Mouse (Mus musculus): ENCODE measurements around the gene Slc36a2. TPM values are rescaled to one million over a fixed set of nuclear protein-coding genes. Genes with fewer than 3 reads are reported as not detected.

Slc36a2 gene
- polyA plus RNA-seq, 1 experiment from 2014 or later, result 0.70 TPM

DNA sequence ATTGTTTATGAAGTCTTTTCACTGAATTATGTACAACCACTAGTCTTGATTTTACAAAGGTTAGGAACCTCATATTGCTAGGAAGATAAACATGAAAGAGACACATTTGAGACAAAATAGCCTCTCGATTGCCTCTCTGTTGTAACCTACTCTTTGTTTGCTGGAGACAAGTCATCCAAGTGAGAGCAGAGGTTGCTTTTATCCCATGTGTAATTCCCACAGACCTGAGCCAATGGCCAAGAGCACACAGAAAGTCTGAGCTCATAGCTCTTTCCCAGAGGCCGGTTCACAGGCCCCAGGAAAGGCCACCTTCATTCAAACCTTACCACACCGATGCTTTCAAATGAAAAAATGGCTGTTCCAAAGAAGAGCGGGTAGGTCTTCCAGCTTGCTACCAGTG, 16.4 kb downstream of the Slc36a2 start:
- Histone ChIP-seq H3K4me2 (ENCODE audit: low read depth, low read length) (no peak overlapping the region), H3K27ac (ENCODE audit: low read length) (no peak overlapping the region), H3K27me3 (replicated peaks; ENCODE audit: control insufficient read depth, insufficient read depth, low read length) (no peaks in the 10 kb centered on the region), H3K4me1 (ENCODE audit: control insufficient read depth, insufficient read depth, low read length) (no peaks in the 10 kb centered on the region), H3K36me3 (ENCODE audit: control insufficient read depth, insufficient read depth, low read length) (no peaks in the 10 kb centered on the region), H3K4me3 (ENCODE audit: low read length) (no peak overlapping the region), H3K9me3 (ENCODE audit: control insufficient read depth, low read length) (no peaks in the 10 kb centered on the region), H3K9ac (ENCODE audit: low read depth, low read length) (no peak overlapping the region)
- ATAC-seq, result no peak
- WGBS, result 83% methylated on average over 4 of the region's 4 CpGs

GRCm38 (mm10) chr11:55165748-55166147, 19.1 kb downstream of the Slc36a2 start:
- Histone ChIP-seq H3K27ac (ENCODE audit: low read length) (no peak overlapping the region), H3K9ac (ENCODE audit: low read depth, low read length) (no peak overlapping the region), H3K36me3 (ENCODE audit: control insufficient read depth, insufficient read depth, low read length) (no peaks in the 10 kb centered on the region), H3K27me3 (replicated peaks; ENCODE audit: control insufficient read depth, insufficient read depth, low read length) (no peaks in the 10 kb centered on the region), H3K4me2 (ENCODE audit: low read depth, low read length) (no peak overlapping the region), H3K9me3 (ENCODE audit: control insufficient read depth, low read length) (no peaks in the 10 kb centered on the region), H3K4me3 (ENCODE audit: low read length) (no peak overlapping the region), H3K4me1 (ENCODE audit: control insufficient read depth, insufficient read depth, low read length) (no peaks in the 10 kb centered on the region)
- 90% methylated on average over 7 of the region's 7 CpGs for WGBS
- ATAC-seq, result no peak

DNA sequence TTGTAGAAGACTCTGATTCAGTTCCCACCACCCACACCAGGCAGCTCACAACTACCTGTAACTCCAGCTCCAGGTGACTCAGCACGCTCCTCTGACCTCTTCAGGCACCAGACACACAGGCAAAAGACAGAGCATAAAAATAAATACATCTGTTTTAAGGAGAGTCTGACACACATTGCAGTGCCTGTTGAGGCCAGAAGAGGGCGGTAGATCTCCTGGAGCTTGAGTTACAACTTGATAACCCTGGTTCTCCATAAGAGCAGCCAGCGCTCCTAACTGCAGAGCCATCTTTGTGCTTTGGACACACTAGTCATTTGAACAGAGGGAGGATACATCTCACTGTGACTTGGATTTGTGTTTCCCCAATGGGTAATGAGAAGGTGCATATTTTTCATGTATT, 20.2 kb downstream of the Slc36a2 start:
- WGBS, result 48% methylated on average over 3 of the region's 3 CpGs
- H3K4me2 ChIP-seq (ENCODE audit: low read depth, low read length), result no peak overlapping the region
- no peaks in the 10 kb centered on the region for H3K27me3 ChIP-seq (replicated peaks; ENCODE audit: control insufficient read depth, insufficient read depth, low read length)
- no peak overlapping the region for H3K9ac ChIP-seq (ENCODE audit: low read depth, low read length)
- no peaks in the 10 kb centered on the region for H3K4me1 ChIP-seq (ENCODE audit: control insufficient read depth, insufficient read depth, low read length)
- no peak overlapping the region for H3K4me3 ChIP-seq (ENCODE audit: low read length)
- no peak overlapping the region for H3K27ac ChIP-seq (ENCODE audit: low read length)
- no peaks in the 10 kb centered on the region for H3K9me3 ChIP-seq (ENCODE audit: control insufficient read depth, low read length)
- ATAC-seq, result no peak
- no peaks in the 10 kb centered on the region for H3K36me3 ChIP-seq (ENCODE audit: control insufficient read depth, insufficient read depth, low read length)

- H3K4me2 ChIP-seq (ENCODE audit: low read depth, low read length), result no peak overlapping the region
- no peaks in the 10 kb centered on the region for H3K36me3 ChIP-seq (ENCODE audit: control insufficient read depth, insufficient read depth, low read length)
- no peak overlapping the region for H3K9ac ChIP-seq (ENCODE audit: low read depth, low read length)
- H3K4me1 ChIP-seq (ENCODE audit: control insufficient read depth, insufficient read depth, low read length), result no peaks in the 10 kb centered on the region
- ATAC-seq, result no peak
- WGBS, result 53% methylated on average over 9 of the region's 9 CpGs
- H3K27me3 ChIP-seq (replicated peaks; ENCODE audit: control insufficient read depth, insufficient read depth, low read length), result no peaks in the 10 kb centered on the region
- no peaks in the 10 kb centered on the region for H3K9me3 ChIP-seq (ENCODE audit: control insufficient read depth, low read length)
- no peak overlapping the region for H3K4me3 ChIP-seq (ENCODE audit: low read length)
- no peak overlapping the region for H3K27ac ChIP-seq (ENCODE audit: low read length)
Measured at GRCm38 (mm10) chr11:55162670-55163069, 22.2 kb downstream of the Slc36a2 start.

DNA sequence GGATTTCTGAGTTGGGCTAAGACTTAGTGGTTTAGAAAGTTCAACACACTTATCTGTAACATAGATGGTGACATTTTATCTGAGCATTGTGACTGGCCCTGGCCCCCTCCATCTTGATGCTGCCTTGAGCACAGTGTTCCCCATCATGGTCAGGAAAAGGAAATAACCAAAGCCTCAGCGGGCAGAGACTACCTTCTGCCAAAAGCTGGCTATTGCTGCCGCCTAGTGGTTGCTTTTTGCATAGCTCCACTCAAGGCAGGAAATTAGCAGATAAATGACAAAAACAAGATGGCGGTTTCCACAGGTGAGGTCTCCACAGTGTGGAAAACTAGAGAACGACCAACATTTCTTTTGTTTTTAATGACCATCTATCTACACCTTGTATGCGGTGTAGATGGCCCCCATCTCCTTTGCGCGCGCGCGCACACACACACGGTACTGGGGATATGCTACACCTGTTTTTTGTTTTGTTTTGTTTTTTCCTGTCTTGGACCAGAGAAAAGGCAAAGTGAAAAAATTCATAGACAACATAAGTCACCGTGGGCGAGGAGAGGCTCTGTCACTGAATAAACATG, 26.0 kb downstream of the Slc36a2 start:
- Histone ChIP-seq H3K27ac (ENCODE audit: low read length) (no peak overlapping the region), H3K4me1 (ENCODE audit: control insufficient read depth, insufficient read depth, low read length) (no peaks in the 10 kb centered on the region), H3K9me3 (ENCODE audit: control insufficient read depth, low read length) (no peaks in the 10 kb centered on the region), H3K9ac (ENCODE audit: low read depth, low read length) (no peak overlapping the region), H3K27me3 (replicated peaks; ENCODE audit: control insufficient read depth, insufficient read depth, low read length) (no peaks in the 10 kb centered on the region), H3K4me2 (ENCODE audit: low read depth, low read length) (no peak overlapping the region), H3K36me3 (ENCODE audit: control insufficient read depth, insufficient read depth, low read length) (no peaks in the 10 kb centered on the region), H3K4me3 (ENCODE audit: low read length) (no peak overlapping the region)
- ATAC-seq, result no peak
- 56% methylated on average over 13 of the region's 13 CpGs for WGBS

- Histone ChIP-seq H3K9me3 (ENCODE audit: control insufficient read depth, low read length) (no peaks in the 10 kb centered on the region), H3K27ac (ENCODE audit: low read length) (no peak overlapping the region), H3K4me3 (ENCODE audit: low read length) (no peak overlapping the region), H3K36me3 (ENCODE audit: control insufficient read depth, insufficient read depth, low read length) (no peaks in the 10 kb centered on the region), H3K4me2 (ENCODE audit: low read depth, low read length) (no peak overlapping the region), H3K9ac (ENCODE audit: low read depth, low read length) (no peak overlapping the region), H3K27me3 (replicated peaks; ENCODE audit: control insufficient read depth, insufficient read depth, low read length) (no peaks in the 10 kb centered on the region), H3K4me1 (ENCODE audit: control insufficient read depth, insufficient read depth, low read length) (no peaks in the 10 kb centered on the region)
- 67% methylated on average over 6 of the region's 6 CpGs for WGBS
- ATAC-seq, result no peak
Measured at GRCm38 (mm10) chr11:55155070-55155421, 29.8 kb downstream of the Slc36a2 start.

DNA sequence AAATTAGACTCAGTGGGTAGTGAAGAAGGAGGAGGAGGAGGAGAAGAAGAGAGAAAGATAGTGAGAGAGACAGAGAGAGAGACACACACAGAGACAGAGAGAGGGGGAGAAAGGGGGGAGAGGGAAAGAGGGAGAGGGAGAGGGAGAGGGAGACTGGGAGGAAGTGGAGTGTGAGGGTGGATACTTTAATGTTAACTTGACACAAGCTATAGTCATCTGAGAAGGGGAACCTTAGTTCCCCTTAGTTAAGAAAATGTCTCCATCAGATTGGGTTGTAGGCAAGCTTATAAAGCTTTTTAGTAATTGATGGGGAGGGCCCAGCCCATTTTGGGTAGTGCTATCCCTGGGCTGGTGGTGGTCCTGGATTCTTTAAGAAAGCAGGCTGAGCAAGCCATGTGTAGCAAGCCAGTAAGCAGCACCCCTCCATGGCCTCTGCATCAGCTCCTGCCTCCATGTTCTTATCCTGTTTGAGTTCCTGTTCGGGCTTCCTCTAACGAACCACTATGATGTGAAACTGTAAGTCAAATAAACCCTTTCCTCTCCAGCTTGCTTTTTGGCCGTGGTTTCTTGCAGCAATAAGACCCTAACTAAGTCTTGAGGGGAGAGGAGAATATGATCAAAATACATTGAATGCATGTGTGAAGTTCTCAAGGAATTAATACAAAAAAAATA, 30.3 kb downstream of the Slc36a2 start:
- no peak overlapping the region for H3K4me2 ChIP-seq (ENCODE audit: low read depth, low read length)
- no peaks in the 10 kb centered on the region for H3K27me3 ChIP-seq (replicated peaks; ENCODE audit: control insufficient read depth, insufficient read depth, low read length)
- no peak overlapping the region for H3K9ac ChIP-seq (ENCODE audit: low read depth, low read length)
- 47% methylated on average over 3 of the region's 3 CpGs for WGBS
- H3K4me3 ChIP-seq (ENCODE audit: low read length), result no peak overlapping the region
- no peaks in the 10 kb centered on the region for H3K36me3 ChIP-seq (ENCODE audit: control insufficient read depth, insufficient read depth, low read length)
- H3K4me1 ChIP-seq (ENCODE audit: control insufficient read depth, insufficient read depth, low read length), result no peaks in the 10 kb centered on the region
- no peak for ATAC-seq
- no peak overlapping the region for H3K27ac ChIP-seq (ENCODE audit: low read length)
- no peaks in the 10 kb centered on the region for H3K9me3 ChIP-seq (ENCODE audit: control insufficient read depth, low read length)

- no peaks in the 10 kb centered on the region for H3K9me3 ChIP-seq (ENCODE audit: control insufficient read depth, low read length)
- H3K9ac ChIP-seq (ENCODE audit: low read depth, low read length), result no peak within 1 kb of the TSS
- ATAC-seq, result no peak
- H3K4me3 ChIP-seq (ENCODE audit: low read length), result no peak within 1 kb of the TSS
- H3K4me1 ChIP-seq (ENCODE audit: control insufficient read depth, insufficient read depth, low read length), result no peaks in the 10 kb centered on the region
- 82% methylated on average over 3 of the region's 3 CpGs for WGBS
- no peak within 1 kb of the TSS for H3K27ac ChIP-seq (ENCODE audit: low read length)
- H3K36me3 ChIP-seq (ENCODE audit: control insufficient read depth, insufficient read depth, low read length), result no peaks in the 10 kb centered on the region
- H3K27me3 ChIP-seq (replicated peaks; ENCODE audit: control insufficient read depth, insufficient read depth, low read length), result no peaks in the 10 kb centered on the region
- no peak within 1 kb of the TSS for H3K4me2 ChIP-seq (ENCODE audit: low read depth, low read length)
Measured at GRCm38 (mm10) chr11:55151608-55152007, 33.3 kb downstream of the Slc36a2 start, which contains the start of gene Slc36a3. Gene Slc36a3, minus strand, starts transcription at chr11:55151708.

DNA sequence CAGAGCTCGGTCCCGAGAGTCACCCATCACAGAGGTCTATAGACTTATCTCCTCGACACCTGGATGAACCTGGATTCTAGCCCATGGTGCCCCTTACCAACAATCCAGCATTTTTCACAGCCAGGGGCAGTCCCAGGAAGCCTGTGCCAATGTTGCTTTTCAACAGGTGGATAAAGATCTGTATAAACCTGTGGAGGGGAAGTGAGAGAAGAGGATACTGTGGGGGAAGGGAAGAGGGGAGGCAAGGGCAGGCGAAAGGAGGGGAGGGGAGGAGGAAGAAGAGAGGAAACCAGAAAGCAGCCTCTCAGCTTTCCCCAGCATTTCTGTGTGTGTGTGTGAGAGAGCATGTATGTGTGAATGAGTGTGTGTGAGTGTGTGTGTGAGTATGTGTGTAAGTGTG, 36.4 kb downstream of the Slc36a2 start:
- Histone ChIP-seq H3K4me3 (ENCODE audit: low read length) (no peak overlapping the region), H3K4me1 (ENCODE audit: control insufficient read depth, insufficient read depth, low read length) (no peaks in the 10 kb centered on the region), H3K36me3 (ENCODE audit: control insufficient read depth, insufficient read depth, low read length) (no peaks in the 10 kb centered on the region), H3K9me3 (ENCODE audit: control insufficient read depth, low read length) (0 out of 2 replicates have a peak, but pooled peaks cover 4% of the 10 kb centered on the region), H3K4me2 (ENCODE audit: low read depth, low read length) (no peak overlapping the region), H3K27me3 (replicated peaks; ENCODE audit: control insufficient read depth, insufficient read depth, low read length) (no peaks in the 10 kb centered on the region), H3K9ac (ENCODE audit: low read depth, low read length) (no peak overlapping the region), H3K27ac (ENCODE audit: low read length) (no peak overlapping the region)
- 75% methylated on average over 4 of the region's 4 CpGs for WGBS
- ATAC-seq, result no peak

DNA sequence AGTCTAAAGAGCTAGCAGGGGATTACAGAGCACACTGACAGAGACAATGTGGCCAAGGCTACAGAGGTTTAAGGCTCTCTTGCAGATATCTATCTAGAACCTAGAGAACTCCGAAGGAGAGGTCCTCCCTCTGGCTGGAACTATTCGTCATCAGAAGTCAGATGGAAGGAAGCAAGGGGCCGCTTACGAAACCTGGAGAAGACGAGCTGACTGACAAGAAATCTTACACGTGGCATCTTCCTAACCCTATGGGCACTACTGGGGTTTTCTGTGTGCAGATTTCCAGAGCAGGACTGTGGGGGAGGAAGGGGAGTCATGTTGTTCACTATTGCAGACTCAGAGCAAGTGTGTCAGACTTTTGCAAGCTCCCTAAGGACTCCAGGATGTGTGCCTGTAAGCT, 37.5 kb downstream of the Slc36a2 start:
- Histone ChIP-seq H3K9me3 (ENCODE audit: control insufficient read depth, low read length) (0 out of 2 replicates have a peak, but pooled peaks cover 4% of the 10 kb centered on the region), H3K36me3 (ENCODE audit: control insufficient read depth, insufficient read depth, low read length) (no peaks in the 10 kb centered on the region), H3K9ac (ENCODE audit: low read depth, low read length) (no peak overlapping the region), H3K27me3 (replicated peaks; ENCODE audit: control insufficient read depth, insufficient read depth, low read length) (no peaks in the 10 kb centered on the region), H3K4me1 (ENCODE audit: control insufficient read depth, insufficient read depth, low read length) (no peaks in the 10 kb centered on the region), H3K4me2 (ENCODE audit: low read depth, low read length) (no peak overlapping the region), H3K27ac (ENCODE audit: low read length) (no peak overlapping the region), H3K4me3 (ENCODE audit: low read length) (no peak overlapping the region)
- no peak for ATAC-seq
- 68% methylated on average over 6 of the region's 6 CpGs for WGBS

Data from intestine, embryonic 16.5 days (tissue).